Mouse (Mus musculus) cerebellum, adult 8-10 months (tissue): ENCODE measurements around the gene Olfr635.
"Not testable (repeated sequence)": the region's sequence is repeated elsewhere in the genome, so short reads cannot be mapped to it uniquely, and the experiment has no call there.

Experiments used
- DNase-seq: peaks from one replicate; pipeline ENCODE4 v3.0.0; 2022

The Olfr635 gene

GRCm38 (mm10) chr7:103970852-103971251, at the start of gene Olfr635:
Olfr635 (plus strand) TSS chr7:103971152.
- no peak for DNase-seq

- DNase-seq = no peak
Measured at GRCm38 (mm10) chr7:103928525-103928924, 42.4 kb upstream of the Olfr635 start, which contains the start of gene Olfr631. Olfr631 (plus strand) TSS chr7:103928825.

GRCm38 (mm10) chr7:103934264-103934663, 36.7 kb upstream of the Olfr635 start, which contains the start of gene Olfr632:
Olfr632 (plus strand) TSS chr7:103934347.
- DNase-seq = no peak

GRCm38 (mm10) chr7:103942730-103943129, 28.2 kb upstream of the Olfr635 start:
- DNase-seq = no peak

- DNase-seq = no peak
Measured at GRCm38 (mm10) chr7:103944137-103944536, 26.8 kb upstream of the Olfr635 start, which contains the start of gene Olfr633. Olfr633 (plus strand) TSS chr7:103944437.

GRCm38 (mm10) chr7:103966873-103967272, 4.1 kb upstream of the Olfr635 start:
- DNase-seq = not testable (repeated sequence)

GRCm38 (mm10) chr7:103971782-103972181, 830 bp downstream of the Olfr635 start:
- DNase-seq = no peak

- no peak for DNase-seq
Measured at GRCm38 (mm10) chr7:103998446-103998845, 27.5 kb downstream of the Olfr635 start, which contains the start of gene Olfr638. Olfr638 (plus strand) TSS chr7:103998746.

- no peak for DNase-seq
Measured at GRCm38 (mm10) chr7:103999124-103999523, 28.2 kb downstream of the Olfr635 start.

- no peak for DNase-seq
Measured at GRCm38 (mm10) chr7:104017203-104017602, 46.3 kb downstream of the Olfr635 start, which contains the start of gene Olfr639. Olfr639 (minus strand) TSS chr7:104017303.

GRCm38 (mm10) chr7:104018953-104019352, 48.0 kb downstream of the Olfr635 start:
- DNase-seq = no peak

GRCm38 (mm10) chr7:104021651-104022050, 50.7 kb downstream of the Olfr635 start:
- no peak for DNase-seq

- no peak for DNase-seq
Measured at GRCm38 (mm10) chr7:104025473-104025872, 54.5 kb downstream of the Olfr635 start, which contains the start of gene Olfr640. Olfr640 (minus strand) TSS chr7:104025573.

GRCm38 (mm10) chr7:104026978-104027377, 56.0 kb downstream of the Olfr635 start:
- DNase-seq = no peak

GRCm38 (mm10) chr7:104035145-104035544, 64.2 kb downstream of the Olfr635 start, which contains the start of gene Olfr641:
Olfr641 (plus strand) TSS chr7:104035445.
- DNase-seq = no peak
